Mouse (Mus musculus) kidney, embryonic 15.5 days (tissue): ENCODE results near the gene Irf2. TPM values are rescaled to one million over a fixed set of nuclear protein-coding genes. Genes with fewer than 3 reads are reported as not detected.

ENCODE experiments used
- ATAC-seq: fragments of 200-750 bp; cut with Nextera tagmentation; replicated peaks from 2 replicates; pipeline ENCODE4 v1.8.0; 2017; ENCODE audit warnings: moderate TSS enrichment; ENCODE audit not compliant: low FRiP score
- H3K27ac ChIP-seq: fragments of 300-500 bp; sonication (generic); 2 replicates; pipeline ENCODE4 v1.5.1; 2015; ENCODE audit warnings: mild to moderate bottlenecking, inconsistent platforms
- H3K27me3 ChIP-seq: fragments of 300-500 bp; sonication (generic); 2 replicates; pipeline ENCODE4 v1.6.1; 2015; ENCODE audit warnings: inconsistent platforms
- H3K36me3 ChIP-seq: fragments of 300-500 bp; sonication (generic); 2 replicates; pipeline ENCODE4 v1.6.1; 2015; ENCODE audit warnings: inconsistent platforms
- H3K4me1 ChIP-seq: fragments of 300-500 bp; sonication (generic); 2 replicates; pipeline ENCODE4 v1.6.1; 2015; ENCODE audit warnings: inconsistent platforms
- H3K4me2 ChIP-seq: fragments of 300-500 bp; sonication (generic); 2 replicates; pipeline ENCODE4 v1.6.1; 2015; ENCODE audit warnings: moderate library complexity, mild to moderate bottlenecking, inconsistent platforms
- H3K4me3 ChIP-seq: fragments of 300-500 bp; sonication (generic); replicated peaks from 2 replicates; pipeline ENCODE4 v1.5.1; 2015; ENCODE audit warnings: mild to moderate bottlenecking, inconsistent platforms
- H3K9ac ChIP-seq: fragments of 300-500 bp; sonication (generic); 2 replicates; pipeline ENCODE4 v1.6.1; 2015; ENCODE audit warnings: mild to moderate bottlenecking, inconsistent platforms
- H3K9me3 ChIP-seq: fragments of 300-500 bp; sonication (generic); replicated peaks from 2 replicates; pipeline ENCODE4 v1.6.1; 2016; ENCODE audit warnings: inconsistent platforms
- WGBS: fragments of 180-500 bp; shearing (Covaris S2); methylation state at CpG from one replicate; pipeline ENCODE4 v1.1.7; 2015; ENCODE audit warnings: mixed read lengths; 5-methylcytosine and 5-hydroxymethylcytosine counted together
- polyA plus RNA-seq: library from polyadenylated mRNA; unstranded; fragments of >200 nt; fragmentation: Nextera tagmentation; extraction: Ambion mirVana; gene quantifications from 2 replicates; pipeline ENCODE4 v1.2.1, GENCODE M21; 2015

Irf2 gene
- polyA plus RNA-seq, 1 experiment from 2014 or later = 18.4 TPM

DNA sequence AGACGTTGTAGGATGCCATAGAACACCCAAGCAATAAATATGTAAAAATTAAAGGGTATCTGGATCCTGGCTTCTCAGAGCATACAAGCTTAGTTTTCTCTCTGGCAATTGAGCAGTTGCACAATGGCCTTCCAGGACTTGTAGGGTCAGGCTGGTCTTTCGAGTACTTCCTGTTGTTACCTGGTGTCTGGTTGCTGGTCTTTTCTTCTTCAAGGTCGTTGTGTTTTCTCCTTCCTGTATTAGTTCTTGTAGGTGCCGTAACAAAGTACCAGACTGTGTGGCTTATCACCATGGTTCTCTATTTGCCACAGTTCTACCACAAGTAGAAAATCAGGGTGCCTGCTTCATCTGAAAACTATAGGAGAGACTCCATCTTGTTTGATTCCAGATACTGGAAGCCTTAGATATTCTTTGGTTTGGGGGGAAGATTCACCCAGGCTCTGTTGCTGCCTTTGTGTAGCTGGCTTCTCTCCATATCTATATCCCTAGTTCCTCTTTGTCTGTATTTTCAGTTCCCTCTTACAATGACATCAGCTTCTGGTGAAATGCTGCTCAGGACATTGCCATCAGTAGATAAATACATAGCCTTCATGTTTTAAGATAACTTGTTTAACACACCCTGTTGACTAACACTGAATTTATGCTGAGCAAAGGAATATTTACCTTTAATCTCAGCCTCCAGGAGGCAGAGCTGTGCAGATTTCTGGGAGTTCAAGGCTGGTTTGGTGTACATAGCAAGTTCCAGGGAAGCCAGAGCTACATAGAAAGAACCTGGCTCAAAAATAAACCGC, 49.8 kb downstream of the Irf2 start:
- Histone ChIP-seq H3K9me3 (no peaks in the 10 kb centered on the region), H3K9ac (no peak overlapping the region), H3K4me3 (no peak overlapping the region), H3K4me2 (no peak overlapping the region), H3K27ac (no peak overlapping the region), H3K27me3 (no peaks in the 10 kb centered on the region), H3K36me3 (peaks cover 7% of the 10 kb centered on the region; the same call in 1 of the 2 replicates), H3K4me1 (peaks cover 7% of the 10 kb centered on the region; the same call in 1 of the 2 replicates)
- whole genome bisulfite sequencing = 77% methylated on average over 5 of the region's 5 CpGs
- ATAC-seq = no peak

GRCm38 (mm10) chr8:46791664-46792371, 52.3 kb downstream of the Irf2 start:
- 79% methylated on average over 5 of the region's 5 CpGs for WGBS
- ATAC-seq = no peak
- H3K9ac ChIP-seq = no peak overlapping the region
- no peak overlapping the region for H3K4me2 ChIP-seq
- no peaks in the 10 kb centered on the region for H3K27me3 ChIP-seq
- no peaks in the 10 kb centered on the region for H3K9me3 ChIP-seq
- H3K4me1 ChIP-seq = peaks cover 7% of the 10 kb centered on the region; the same call in 1 of the 2 replicates
- H3K4me3 ChIP-seq = no peak overlapping the region
- H3K36me3 ChIP-seq = peaks cover 24% of the 10 kb centered on the region
- H3K27ac ChIP-seq = no peak overlapping the region

DNA sequence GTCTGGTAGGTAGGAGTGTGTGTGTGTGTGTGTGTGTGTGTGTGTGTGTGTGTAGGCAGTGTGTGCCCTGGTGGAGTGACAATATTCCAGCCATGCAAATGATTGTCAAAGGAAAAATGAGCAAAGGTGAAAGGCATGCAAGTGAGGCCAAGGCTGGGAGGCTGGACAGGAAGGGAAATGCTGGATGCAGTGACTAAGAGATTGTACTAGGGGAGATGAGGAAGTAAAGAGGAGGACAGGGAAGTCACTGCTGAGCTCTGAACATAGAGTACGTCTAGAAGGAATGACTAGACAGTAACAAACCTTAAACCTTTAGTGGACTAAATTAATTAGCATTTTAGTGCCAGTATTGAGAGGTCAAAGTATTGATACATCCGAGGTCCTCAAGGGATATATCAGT, 53.1 kb downstream of the Irf2 start:
- no peak for ATAC-seq
- H3K4me2 ChIP-seq = no peak overlapping the region
- peaks cover 7% of the 10 kb centered on the region; the same call in 1 of the 2 replicates for H3K4me1 ChIP-seq
- no peaks in the 10 kb centered on the region for H3K27me3 ChIP-seq
- H3K36me3 ChIP-seq = peaks cover 32% of the 10 kb centered on the region
- H3K9ac ChIP-seq = no peak overlapping the region
- H3K9me3 ChIP-seq = no peaks in the 10 kb centered on the region
- 64% methylated on average over 2 of the region's 2 CpGs for WGBS
- H3K27ac ChIP-seq = no peak overlapping the region
- H3K4me3 ChIP-seq = no peak overlapping the region

DNA sequence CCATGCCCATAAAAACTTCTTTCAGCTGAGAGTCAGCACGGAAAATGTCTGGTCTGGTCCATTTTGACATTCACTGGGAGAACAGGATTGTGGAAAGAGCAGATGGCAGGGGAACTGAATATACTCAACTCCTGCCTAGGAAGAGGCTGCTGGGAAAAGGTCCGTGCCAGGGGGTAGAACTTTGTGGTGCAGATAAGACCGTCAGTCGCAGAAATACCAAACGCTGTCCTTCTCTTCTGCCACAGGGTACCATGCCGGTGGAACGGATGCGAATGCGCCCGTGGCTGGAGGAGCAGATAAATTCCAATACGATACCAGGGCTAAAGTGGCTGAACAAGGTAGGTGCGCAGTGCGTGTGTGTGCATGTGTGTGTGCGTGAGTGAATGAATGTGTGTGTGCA, 53.7 kb downstream of the Irf2 start:
- no peaks in the 10 kb centered on the region for H3K9me3 ChIP-seq
- WGBS = 95% methylated on average over 14 of the region's 14 CpGs
- H3K36me3 ChIP-seq = peaks cover 37% of the 10 kb centered on the region
- no peak for ATAC-seq
- no peaks in the 10 kb centered on the region for H3K27me3 ChIP-seq
- no peak overlapping the region for H3K4me3 ChIP-seq
- no peak overlapping the region for H3K9ac ChIP-seq
- peaks cover 7% of the 10 kb centered on the region; the same call in 1 of the 2 replicates for H3K4me1 ChIP-seq
- no peak overlapping the region for H3K4me2 ChIP-seq
- no peak overlapping the region for H3K27ac ChIP-seq

DNA sequence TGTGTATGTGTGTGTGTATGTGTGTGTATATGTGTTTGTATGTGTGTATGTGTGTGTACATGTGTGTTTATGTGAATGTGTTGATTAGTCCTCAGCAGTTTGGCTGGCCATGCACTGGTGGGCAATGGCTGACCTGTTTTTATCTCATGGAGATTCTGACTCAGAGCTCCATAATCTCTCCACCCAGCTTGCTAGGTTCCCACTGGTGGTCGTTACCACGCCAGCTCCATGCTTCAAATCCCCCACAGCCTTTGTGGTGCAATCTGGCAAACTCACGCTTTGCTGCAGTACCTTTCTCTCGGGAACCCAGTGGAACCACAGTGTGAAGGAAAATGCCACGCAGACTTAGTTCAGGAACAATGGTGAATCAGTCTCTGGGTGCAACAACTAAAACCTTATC, 54.8 kb downstream of the Irf2 start:
- WGBS = 93% methylated on average over 5 of the region's 5 CpGs
- Histone ChIP-seq H3K9ac (no peak overlapping the region), H3K9me3 (no peaks in the 10 kb centered on the region), H3K4me2 (no peak overlapping the region), H3K27me3 (no peaks in the 10 kb centered on the region), H3K4me3 (no peak overlapping the region), H3K4me1 (peaks cover 7% of the 10 kb centered on the region; the same call in 1 of the 2 replicates), H3K36me3 (peaks cover 30% of the 10 kb centered on the region), H3K27ac (no peak overlapping the region)
- no peak for ATAC-seq

- no peak overlapping the region for H3K4me3 ChIP-seq
- H3K4me2 ChIP-seq = no peak overlapping the region
- 90% methylated on average over 5 of the region's 5 CpGs for WGBS
- H3K9me3 ChIP-seq = no peaks in the 10 kb centered on the region
- H3K27ac ChIP-seq = no peak overlapping the region
- H3K4me1 ChIP-seq = no peaks in the 10 kb centered on the region
- H3K27me3 ChIP-seq = no peaks in the 10 kb centered on the region
- H3K36me3 ChIP-seq = peaks cover 30% of the 10 kb centered on the region
- no peak for ATAC-seq
- H3K9ac ChIP-seq = no peak overlapping the region
Measured at GRCm38 (mm10) chr8:46799212-46799611, 59.7 kb downstream of the Irf2 start.

DNA sequence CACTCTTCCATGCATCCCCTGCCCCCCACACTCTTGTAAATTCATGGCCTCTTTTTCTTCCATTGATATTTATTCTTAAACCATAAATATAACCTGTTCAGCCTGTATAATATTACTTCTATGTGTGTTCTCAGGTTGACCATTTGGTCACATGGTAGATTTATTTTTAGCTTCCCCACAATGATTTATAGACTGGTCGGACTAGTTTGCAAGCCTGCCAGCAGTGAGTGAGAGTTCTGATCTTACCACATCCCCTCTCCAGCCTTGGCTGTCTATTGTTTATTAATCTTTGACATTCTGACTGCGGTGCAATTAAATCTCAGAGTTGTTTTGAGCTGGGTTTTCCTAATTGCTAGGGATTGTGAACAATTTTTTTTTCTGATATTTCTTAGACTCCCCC, 60.2 kb downstream of the Irf2 start:
- no peaks in the 10 kb centered on the region for H3K9me3 ChIP-seq
- H3K4me2 ChIP-seq = no peak overlapping the region
- H3K36me3 ChIP-seq = peaks cover 25% of the 10 kb centered on the region
- WGBS = 38% methylated on average over 2 of the region's 2 CpGs
- H3K4me3 ChIP-seq = no peak overlapping the region
- H3K4me1 ChIP-seq = no peaks in the 10 kb centered on the region
- H3K27ac ChIP-seq = no peak overlapping the region
- peak; percentile 56; the same call in 1 of the 2 replicates for ATAC-seq
- no peak overlapping the region for H3K9ac ChIP-seq
- H3K27me3 ChIP-seq = no peaks in the 10 kb centered on the region

GRCm38 (mm10) chr8:46801153-46801684, 61.7 kb downstream of the Irf2 start:
- Histone ChIP-seq H3K27me3 (no peaks in the 10 kb centered on the region), H3K4me3 (no peak overlapping the region), H3K9me3 (no peaks in the 10 kb centered on the region), H3K27ac (no peak overlapping the region), H3K4me1 (no peaks in the 10 kb centered on the region), H3K4me2 (no peak overlapping the region), H3K36me3 (peaks cover 29% of the 10 kb centered on the region), H3K9ac (no peak overlapping the region)
- WGBS = 67% methylated on average over 1 of the region's 1 CpGs
- ATAC-seq = no peak

DNA sequence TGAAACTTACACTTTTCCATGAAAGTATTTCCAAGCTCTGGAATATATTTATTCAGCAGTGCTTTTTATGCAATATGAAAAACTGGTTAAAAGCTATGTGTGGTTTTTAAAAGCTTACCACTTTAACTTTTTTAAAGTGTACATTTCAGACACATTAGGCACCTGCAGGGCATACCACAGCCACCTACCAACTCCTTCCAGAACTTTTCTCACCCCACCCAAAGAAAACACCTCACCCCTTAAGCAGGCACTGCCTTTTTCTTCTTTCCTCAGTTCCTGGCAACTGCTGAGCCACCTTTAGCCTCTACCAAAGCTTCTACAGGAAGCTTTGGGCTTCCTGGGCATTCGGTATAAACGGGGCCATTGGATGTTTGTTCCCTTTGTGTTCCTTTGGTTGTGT, 62.5 kb downstream of the Irf2 start:
- no peak overlapping the region for H3K4me3 ChIP-seq
- no peak for ATAC-seq
- no peak overlapping the region for H3K9ac ChIP-seq
- H3K27ac ChIP-seq = no peak overlapping the region
- 76% methylated on average over 2 of the region's 2 CpGs for WGBS
- H3K36me3 ChIP-seq = peaks cover 30% of the 10 kb centered on the region
- H3K4me2 ChIP-seq = no peak overlapping the region
- no peaks in the 10 kb centered on the region for H3K27me3 ChIP-seq
- H3K4me1 ChIP-seq = no peaks in the 10 kb centered on the region
- no peaks in the 10 kb centered on the region for H3K9me3 ChIP-seq

DNA sequence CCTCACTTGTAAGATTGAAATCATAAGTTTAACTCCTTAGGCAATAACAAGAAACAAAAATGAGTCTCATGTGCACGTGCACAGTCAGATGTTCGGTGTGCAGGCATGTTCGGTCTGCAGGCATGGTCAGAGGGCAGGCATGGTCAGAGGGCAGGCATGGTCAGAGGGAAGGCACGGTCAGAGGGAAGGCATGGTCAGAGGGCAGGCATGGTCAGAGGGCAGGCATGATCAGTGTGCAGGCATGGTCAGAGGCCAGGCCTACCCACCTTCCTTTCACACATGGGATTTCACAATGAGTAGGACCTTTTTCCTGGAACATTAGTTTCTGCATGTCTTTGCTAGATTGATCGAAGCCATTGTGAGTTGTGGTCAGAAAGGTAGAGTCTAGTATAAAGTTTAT, 65.2 kb downstream of the Irf2 start:
- Histone ChIP-seq H3K27ac (no peak overlapping the region), H3K9ac (no peak overlapping the region), H3K4me1 (no peaks in the 10 kb centered on the region), H3K36me3 (peaks cover 40% of the 10 kb centered on the region), H3K9me3 (no peaks in the 10 kb centered on the region), H3K4me2 (no peak overlapping the region), H3K4me3 (no peak overlapping the region), H3K27me3 (no peaks in the 10 kb centered on the region)
- WGBS = 88% methylated on average over 5 of the region's 5 CpGs
- no peak for ATAC-seq

DNA sequence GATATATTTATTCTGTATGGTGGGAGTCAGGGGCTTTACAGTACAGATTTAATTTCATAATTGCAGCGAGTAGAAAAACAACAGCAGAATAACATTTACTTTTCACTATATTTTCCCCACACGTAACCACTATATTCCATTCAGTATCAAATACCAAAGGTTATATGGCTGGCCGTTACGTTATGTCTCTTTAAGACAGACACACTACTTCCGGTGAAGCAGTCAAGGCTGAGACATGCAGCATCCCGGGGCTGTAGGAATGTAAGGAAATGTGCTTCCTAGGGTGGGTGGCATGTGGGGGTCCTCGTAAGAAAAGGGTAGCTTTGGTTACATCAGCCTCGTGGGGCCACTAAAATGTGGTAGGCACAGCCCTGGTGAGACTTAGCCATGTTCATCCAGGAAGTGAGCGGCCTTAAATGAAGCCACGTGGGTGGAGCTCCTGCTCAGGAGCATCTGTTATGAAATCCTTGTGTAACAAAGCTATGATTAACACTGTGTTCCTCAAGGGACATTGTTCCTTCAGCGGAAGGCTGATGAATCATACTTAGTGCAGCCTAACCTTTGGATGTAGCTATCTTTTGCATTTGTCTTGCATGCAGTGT, 71.6 kb downstream of the Irf2 start:
- 84% methylated on average over 11 of the region's 11 CpGs for WGBS
- Histone ChIP-seq H3K4me2 (no peak overlapping the region), H3K36me3 (peaks cover 58% of the 10 kb centered on the region), H3K4me3 (no peak overlapping the region), H3K9ac (no peak overlapping the region), H3K9me3 (no peaks in the 10 kb centered on the region), H3K27me3 (no peaks in the 10 kb centered on the region), H3K27ac (no peak overlapping the region), H3K4me1 (no peaks in the 10 kb centered on the region)
- no peak for ATAC-seq

GRCm38 (mm10) chr8:46811944-46812343, 72.4 kb downstream of the Irf2 start:
- Histone ChIP-seq H3K4me3 (no peak overlapping the region), H3K9me3 (no peaks in the 10 kb centered on the region), H3K27ac (no peak overlapping the region), H3K4me2 (no peak overlapping the region), H3K36me3 (peaks cover 57% of the 10 kb centered on the region), H3K9ac (no peak overlapping the region), H3K4me1 (no peaks in the 10 kb centered on the region), H3K27me3 (no peaks in the 10 kb centered on the region)
- 74% methylated on average over 2 of the region's 2 CpGs for WGBS
- no peak for ATAC-seq
